Mouse (Mus musculus): ENCODE measurements around the gene Wdr37. TPM values are rescaled to one million over a fixed set of nuclear protein-coding genes. Genes with fewer than 3 reads are reported as not detected.
A peak's percentile ranks its signal among the peaks of the same experiment; 100 is the strongest.

Gene Wdr37
- total RNA-seq, 1 experiment = 15.4 TPM

GRCm38 (mm10) chr13:8793217-8793616 is 78.5 kb downstream of the Wdr37 start:
- no peak overlapping the region for H3K27ac ChIP-seq (ENCODE audit: insufficient read depth, low read depth, low read length, poor library complexity, severe bottlenecking)
- no peaks in the 10 kb centered on the region for H3K36me3 ChIP-seq (ENCODE audit: control insufficient read depth, insufficient read depth, low read length, poor library complexity, severe bottlenecking)
- H3K4me1 ChIP-seq (ENCODE audit: control insufficient read depth in 2 of 2, insufficient read depth in 2 of 2, low read length in 2 of 2, poor library complexity in 1 of 2) = no peaks in the 10 kb centered on the region
- DNase-seq (ENCODE audit: low read depth, low spot score) = no peak
- H3K4me3 ChIP-seq (ENCODE audit: insufficient read depth in 1 of 2, low read depth in 1 of 2, low read length in 2 of 2, poor library complexity in 1 of 2, severe bottlenecking in 1 of 2) = no peak overlapping the region
- in situ Hi-C loops (cut with MboI; ENCODE audit: low sequenced_read_pairs in 2 of 2, unreplicated experiment in 2 of 2) = no loop called here
- no peak overlapping the region for H3K9ac ChIP-seq (ENCODE audit: insufficient read depth, low read depth, low read length, poor library complexity, severe bottlenecking)
- H3K9me3 ChIP-seq (ENCODE audit: control insufficient read depth, insufficient read depth, low read depth, low read length) = no peaks in the 10 kb centered on the region
- TF ChIP-seq ZNF384 (IDR thresholded peaks at IDR 0.05; ENCODE audit: low read depth, low read length) = no peak
- no peak for TF ChIP-seq ZC3H11A (IDR thresholded peaks at IDR 0.05; ENCODE audit: borderline replicate concordance, low read depth, low read length)
- no peak for TF ChIP-seq HCFC1 (IDR thresholded peaks at IDR 0.05; ENCODE audit: borderline replicate concordance, insufficient read depth, low read length)
- TF ChIP-seq CHD2 (IDR thresholded peaks at IDR 0.05; ENCODE audit: low read depth, low read length) = no peak
- no peak for TF ChIP-seq MAFK (IDR thresholded peaks at IDR 0.05; ENCODE audit: insufficient read depth, low read depth, low read length)

GRCm38 (mm10) chr13:8785185-8785584 is 86.5 kb downstream of the Wdr37 start:
- no peak overlapping the region for H3K27ac ChIP-seq (ENCODE audit: insufficient read depth, low read depth, low read length, poor library complexity, severe bottlenecking)
- H3K9me3 ChIP-seq (ENCODE audit: control insufficient read depth, insufficient read depth, low read depth, low read length) = no peaks in the 10 kb centered on the region
- no peaks in the 10 kb centered on the region for H3K36me3 ChIP-seq (ENCODE audit: control insufficient read depth, insufficient read depth, low read length, poor library complexity, severe bottlenecking)
- no peak overlapping the region for H3K9ac ChIP-seq (ENCODE audit: insufficient read depth, low read depth, low read length, poor library complexity, severe bottlenecking)
- TF ChIP-seq HCFC1 (IDR thresholded peaks at IDR 0.05; ENCODE audit: borderline replicate concordance, insufficient read depth, low read length) = no peak
- peak; percentile 23; the same call in 1 of the 2 replicates for TF ChIP-seq ZC3H11A (IDR thresholded peaks at IDR 0.05; ENCODE audit: borderline replicate concordance, low read depth, low read length)
- no peak overlapping the region for H3K4me3 ChIP-seq (ENCODE audit: insufficient read depth in 1 of 2, low read depth in 1 of 2, low read length in 2 of 2, poor library complexity in 1 of 2, severe bottlenecking in 1 of 2)
- in situ Hi-C loops (cut with MboI; ENCODE audit: low sequenced_read_pairs in 2 of 2, unreplicated experiment in 2 of 2) = no loop called here
- no peaks in the 10 kb centered on the region for H3K4me1 ChIP-seq (ENCODE audit: control insufficient read depth in 2 of 2, insufficient read depth in 2 of 2, low read length in 2 of 2, poor library complexity in 1 of 2)
- peak; percentile 34 for DNase-seq (ENCODE audit: low read depth, low spot score)

GRCm38 (mm10) chr13:8784308-8785061 is 87.2 kb downstream of the Wdr37 start:
- Histone ChIP-seq H3K9me3 (ENCODE audit: control insufficient read depth, insufficient read depth, low read depth, low read length) (no peaks in the 10 kb centered on the region), H3K27ac (ENCODE audit: insufficient read depth, low read depth, low read length, poor library complexity, severe bottlenecking) (no peak overlapping the region), H3K9ac (ENCODE audit: insufficient read depth, low read depth, low read length, poor library complexity, severe bottlenecking) (no peak overlapping the region), H3K4me1 (ENCODE audit: control insufficient read depth in 2 of 2, insufficient read depth in 2 of 2, low read length in 2 of 2, poor library complexity in 1 of 2) (no peaks in the 10 kb centered on the region), H3K4me3 (ENCODE audit: insufficient read depth in 1 of 2, low read depth in 1 of 2, low read length in 2 of 2, poor library complexity in 1 of 2, severe bottlenecking in 1 of 2) (no peak overlapping the region), H3K36me3 (ENCODE audit: control insufficient read depth, insufficient read depth, low read length, poor library complexity, severe bottlenecking) (no peaks in the 10 kb centered on the region)
- no peak for DNase-seq (ENCODE audit: low read depth, low spot score)
- TF ChIP-seq ZC3H11A (IDR thresholded peaks at IDR 0.05; ENCODE audit: borderline replicate concordance, low read depth, low read length) (no peak), MAFK (IDR thresholded peaks at IDR 0.05; ENCODE audit: insufficient read depth, low read depth, low read length) (no peak), ZNF384 (IDR thresholded peaks at IDR 0.05; ENCODE audit: low read depth, low read length) (no peak), CHD2 (IDR thresholded peaks at IDR 0.05; ENCODE audit: low read depth, low read length) (no peak), HCFC1 (IDR thresholded peaks at IDR 0.05; ENCODE audit: borderline replicate concordance, insufficient read depth, low read length) (no peak)
- in situ Hi-C loops (cut with MboI; ENCODE audit: low sequenced_read_pairs in 2 of 2, unreplicated experiment in 2 of 2) = no loop called here

DNA sequence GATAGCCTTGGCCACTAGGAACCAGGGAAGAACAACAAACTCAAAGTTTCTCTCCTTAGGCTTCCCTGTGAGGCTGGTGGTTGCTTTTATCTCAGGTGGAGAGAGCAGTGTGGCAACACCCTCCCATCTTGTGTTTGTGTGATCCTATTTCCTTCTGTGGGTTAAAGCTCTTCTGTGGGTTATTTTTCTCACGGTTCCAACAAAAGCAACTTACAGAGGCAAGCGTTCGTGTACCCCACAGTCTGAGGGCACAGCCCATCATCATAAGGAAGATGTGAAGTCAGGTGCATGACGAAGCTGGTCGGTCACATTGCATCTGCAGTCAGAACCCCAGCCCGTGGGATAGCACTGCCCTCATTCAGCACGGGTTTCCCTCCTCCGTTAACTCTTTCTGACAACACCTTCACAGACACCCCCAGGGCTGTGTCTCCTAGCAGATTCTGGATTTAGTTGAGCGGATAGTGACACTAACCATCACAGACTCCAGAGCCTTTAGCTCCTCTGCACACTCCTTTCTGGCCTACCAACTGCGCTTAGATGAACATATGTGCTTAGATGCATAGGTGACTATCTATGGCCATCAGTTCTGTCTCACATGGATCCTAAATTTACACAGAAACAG is 87.9 kb downstream of the Wdr37 start:
- in situ Hi-C loops (cut with MboI; ENCODE audit: low sequenced_read_pairs in 2 of 2, unreplicated experiment in 2 of 2) = no loop called here
- TF ChIP-seq HCFC1 (IDR thresholded peaks at IDR 0.05; ENCODE audit: borderline replicate concordance, insufficient read depth, low read length) (no peak), MAFK (IDR thresholded peaks at IDR 0.05; ENCODE audit: insufficient read depth, low read depth, low read length) (no peak), CHD2 (IDR thresholded peaks at IDR 0.05; ENCODE audit: low read depth, low read length) (no peak), ZC3H11A (IDR thresholded peaks at IDR 0.05; ENCODE audit: borderline replicate concordance, low read depth, low read length) (no peak), ZNF384 (IDR thresholded peaks at IDR 0.05; ENCODE audit: low read depth, low read length) (no peak)
- no peak for DNase-seq (ENCODE audit: low read depth, low spot score)
- H3K9me3 ChIP-seq (ENCODE audit: control insufficient read depth, insufficient read depth, low read depth, low read length) = no peaks in the 10 kb centered on the region
- no peaks in the 10 kb centered on the region for H3K36me3 ChIP-seq (ENCODE audit: control insufficient read depth, insufficient read depth, low read length, poor library complexity, severe bottlenecking)
- H3K4me1 ChIP-seq (ENCODE audit: control insufficient read depth in 2 of 2, insufficient read depth in 2 of 2, low read length in 2 of 2, poor library complexity in 1 of 2) = no peaks in the 10 kb centered on the region
- H3K27ac ChIP-seq (ENCODE audit: insufficient read depth, low read depth, low read length, poor library complexity, severe bottlenecking) = no peak overlapping the region
- H3K4me3 ChIP-seq (ENCODE audit: insufficient read depth in 1 of 2, low read depth in 1 of 2, low read length in 2 of 2, poor library complexity in 1 of 2, severe bottlenecking in 1 of 2) = no peak overlapping the region
- H3K9ac ChIP-seq (ENCODE audit: insufficient read depth, low read depth, low read length, poor library complexity, severe bottlenecking) = no peak overlapping the region
